Mouse (Mus musculus): ENCODE data around the gene Uhrf1.

DNA sequence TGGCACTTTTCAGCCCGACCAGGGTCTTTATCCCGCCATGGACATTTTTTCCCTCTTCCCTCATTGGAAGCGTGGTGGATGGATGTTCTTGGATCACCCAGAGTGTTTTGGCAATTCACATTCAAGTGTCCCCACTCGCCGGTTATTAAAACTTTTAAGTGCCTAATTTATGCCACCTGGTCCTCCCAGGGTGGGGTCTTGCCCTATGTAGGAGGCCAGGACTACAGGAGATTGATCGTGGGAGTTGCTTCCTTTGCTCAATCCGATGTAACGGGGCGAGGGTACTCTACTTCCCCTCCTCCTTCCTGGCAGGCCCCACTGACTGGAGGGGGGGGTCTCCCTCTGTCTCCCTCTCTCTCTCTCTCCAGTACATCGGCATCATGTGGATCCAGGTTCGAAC is 1.6 kb downstream of the Uhrf1 start:
- TF ChIP-seq POLR2A (IDR thresholded peaks at IDR 0.05; ENCODE audit: borderline replicate concordance, low read depth, low read length) (no peak), CTCF (IDR thresholded peaks at IDR 0.05; ENCODE audit: low read depth, low read length) (no peak)
